Mouse (Mus musculus) spleen, adult 2 months (tissue): ENCODE measurements around the gene B3gnt6.

ENCODE experiments used
- CTCF ChIP-seq: fragments of 200-500 bp; IDR thresholded peaks from 2 replicates; pipeline ENCODE4 v1.5.1; 2011; ENCODE audit warnings: mild to moderate bottlenecking, inconsistent platforms; ENCODE audit not compliant: insufficient read depth, insufficient read length, insufficient replicate concordance; ENCODE audit errors: extremely low read depth
- POLR2A ChIP-seq: fragments of 200-500 bp; IDR thresholded peaks from 2 replicates; pipeline ENCODE4 v1.6.1; 2011; ENCODE audit warnings: low read depth, low read length, inconsistent platforms

GRCm38 (mm10) chr7:98177566-98177928, 21.7 kb downstream of the B3gnt6 start:
- TF ChIP-seq POLR2A (no peak), CTCF (no peak)
